Mouse (Mus musculus): ENCODE data around the gene Nsf. TPM values are rescaled to one million over a fixed set of nuclear protein-coding genes. Genes with fewer than 3 reads are reported as not detected.
"Not testable (repeated sequence)": the region's sequence is repeated elsewhere in the genome, so short reads cannot be mapped to it uniquely, and the experiment has no call there.

Gene Nsf
- polyA plus RNA-seq, 1 experiment: 13.2 TPM

GRCm38 (mm10) chr11:103883793-103884192, 70.1 kb downstream of the Nsf start:
- no peak for TF ChIP-seq POLR2A (IDR thresholded peaks at IDR 0.05; ENCODE audit: borderline replicate concordance, control insufficient read depth, low read depth, low read length)
- TF ChIP-seq CTCF (IDR thresholded peaks at IDR 0.05; ENCODE audit: control insufficient read depth, insufficient read depth, low read length): no peak
- no peak overlapping the region for H3K4me3 ChIP-seq (replicated peaks; ENCODE audit: control insufficient read depth, low read depth, low read length)
- no peak overlapping the region for H3K27ac ChIP-seq (ENCODE audit: control insufficient read depth, insufficient read depth, low read depth, low read length, poor library complexity)
- 69% methylated on average over 10 of the region's 10 CpGs for WGBS
- no peaks in the 10 kb centered on the region for H3K4me1 ChIP-seq (ENCODE audit: control insufficient read depth, insufficient read depth, low read length)

- H3K4me1 ChIP-seq (ENCODE audit: control insufficient read depth, insufficient read depth, low read length); H3K27ac ChIP-seq (ENCODE audit: control insufficient read depth, insufficient read depth, low read depth, low read length, poor library complexity); H3K4me3 ChIP-seq (replicated peaks; ENCODE audit: control insufficient read depth, low read depth, low read length): not testable (repeated sequence)
- WGBS: 92% methylated on average over 7 of the region's 8 CpGs
Measured at GRCm38 (mm10) chr11:103879476-103879875, 74.4 kb downstream of the Nsf start.

- TF ChIP-seq CTCF (IDR thresholded peaks at IDR 0.05; ENCODE audit: control insufficient read depth, insufficient read depth, low read length): no peak
- no peak for TF ChIP-seq POLR2A (IDR thresholded peaks at IDR 0.05; ENCODE audit: borderline replicate concordance, control insufficient read depth, low read depth, low read length)
- 55% methylated on average over 6 of the region's 6 CpGs for WGBS
- no peaks in the 10 kb centered on the region for H3K4me1 ChIP-seq (ENCODE audit: control insufficient read depth, insufficient read depth, low read length)
- H3K4me3 ChIP-seq (replicated peaks; ENCODE audit: control insufficient read depth, low read depth, low read length): no peak overlapping the region
- no peak overlapping the region for H3K27ac ChIP-seq (ENCODE audit: control insufficient read depth, insufficient read depth, low read depth, low read length, poor library complexity)
Measured at GRCm38 (mm10) chr11:103878441-103878840, 75.4 kb downstream of the Nsf start.

GRCm38 (mm10) chr11:103870352-103870751, 83.5 kb downstream of the Nsf start:
- Histone ChIP-seq H3K4me3 (replicated peaks; ENCODE audit: control insufficient read depth, low read depth, low read length) (no peak overlapping the region), H3K27ac (ENCODE audit: control insufficient read depth, insufficient read depth, low read depth, low read length, poor library complexity) (no peak overlapping the region), H3K4me1 (ENCODE audit: control insufficient read depth, insufficient read depth, low read length) (no peaks in the 10 kb centered on the region)
- 85% methylated on average over 9 of the region's 9 CpGs for WGBS
- TF ChIP-seq POLR2A (IDR thresholded peaks at IDR 0.05; ENCODE audit: borderline replicate concordance, control insufficient read depth, low read depth, low read length): no peak
- no peak for TF ChIP-seq CTCF (IDR thresholded peaks at IDR 0.05; ENCODE audit: control insufficient read depth, insufficient read depth, low read length)

GRCm38 (mm10) chr11:103867702-103868101, 86.2 kb downstream of the Nsf start:
- WGBS: 85% methylated on average over 5 of the region's 5 CpGs
- Histone ChIP-seq H3K4me1 (ENCODE audit: control insufficient read depth, insufficient read depth, low read length) (no peaks in the 10 kb centered on the region), H3K27ac (ENCODE audit: control insufficient read depth, insufficient read depth, low read depth, low read length, poor library complexity) (no peak overlapping the region), H3K4me3 (replicated peaks; ENCODE audit: control insufficient read depth, low read depth, low read length) (no peak overlapping the region)
- no peak for TF ChIP-seq CTCF (IDR thresholded peaks at IDR 0.05; ENCODE audit: control insufficient read depth, insufficient read depth, low read length)
- no peak for TF ChIP-seq POLR2A (IDR thresholded peaks at IDR 0.05; ENCODE audit: borderline replicate concordance, control insufficient read depth, low read depth, low read length)

- no peak for TF ChIP-seq CTCF (IDR thresholded peaks at IDR 0.05; ENCODE audit: control insufficient read depth, insufficient read depth, low read length)
- TF ChIP-seq POLR2A (IDR thresholded peaks at IDR 0.05; ENCODE audit: borderline replicate concordance, control insufficient read depth, low read depth, low read length): no peak
- WGBS: 85% methylated on average over 7 of the region's 7 CpGs
- H3K4me1 ChIP-seq (ENCODE audit: control insufficient read depth, insufficient read depth, low read length): no peaks in the 10 kb centered on the region
- H3K4me3 ChIP-seq (replicated peaks; ENCODE audit: control insufficient read depth, low read depth, low read length): no peak overlapping the region
- no peak overlapping the region for H3K27ac ChIP-seq (ENCODE audit: control insufficient read depth, insufficient read depth, low read depth, low read length, poor library complexity)
Measured at GRCm38 (mm10) chr11:103865346-103865745, 88.5 kb downstream of the Nsf start.

- Histone ChIP-seq H3K27ac (ENCODE audit: control insufficient read depth, insufficient read depth, low read depth, low read length, poor library complexity) (no peak overlapping the region), H3K4me1 (ENCODE audit: control insufficient read depth, insufficient read depth, low read length) (no peaks in the 10 kb centered on the region), H3K4me3 (replicated peaks; ENCODE audit: control insufficient read depth, low read depth, low read length) (no peak overlapping the region)
- TF ChIP-seq POLR2A (IDR thresholded peaks at IDR 0.05; ENCODE audit: borderline replicate concordance, control insufficient read depth, low read depth, low read length) (no peak), CTCF (IDR thresholded peaks at IDR 0.05; ENCODE audit: control insufficient read depth, insufficient read depth, low read length) (no peak)
- WGBS: 84% methylated on average over 4 of the region's 4 CpGs
Measured at GRCm38 (mm10) chr11:103864486-103864885, 89.4 kb downstream of the Nsf start.

GRCm38 (mm10) chr11:103862951-103863350, 90.9 kb downstream of the Nsf start:
- TF ChIP-seq CTCF (IDR thresholded peaks at IDR 0.05; ENCODE audit: control insufficient read depth, insufficient read depth, low read length) (no peak), POLR2A (IDR thresholded peaks at IDR 0.05; ENCODE audit: borderline replicate concordance, control insufficient read depth, low read depth, low read length) (no peak)
- Histone ChIP-seq H3K27ac (ENCODE audit: control insufficient read depth, insufficient read depth, low read depth, low read length, poor library complexity) (no peak overlapping the region), H3K4me3 (replicated peaks; ENCODE audit: control insufficient read depth, low read depth, low read length) (no peak overlapping the region), H3K4me1 (ENCODE audit: control insufficient read depth, insufficient read depth, low read length) (no peaks in the 10 kb centered on the region)
- 87% methylated on average over 8 of the region's 8 CpGs for WGBS

- Histone ChIP-seq H3K27ac (ENCODE audit: control insufficient read depth, insufficient read depth, low read depth, low read length, poor library complexity) (no peak overlapping the region), H3K4me3 (replicated peaks; ENCODE audit: control insufficient read depth, low read depth, low read length) (no peak overlapping the region), H3K4me1 (ENCODE audit: control insufficient read depth, insufficient read depth, low read length) (no peaks in the 10 kb centered on the region)
- TF ChIP-seq POLR2A (IDR thresholded peaks at IDR 0.05; ENCODE audit: borderline replicate concordance, control insufficient read depth, low read depth, low read length): no peak
- 74% methylated on average over 4 of the region's 4 CpGs for WGBS
Measured at GRCm38 (mm10) chr11:103859933-103860610, 93.8 kb downstream of the Nsf start.

All from bone marrow, adult 2 months (tissue).